In the genomic region with DNA sequence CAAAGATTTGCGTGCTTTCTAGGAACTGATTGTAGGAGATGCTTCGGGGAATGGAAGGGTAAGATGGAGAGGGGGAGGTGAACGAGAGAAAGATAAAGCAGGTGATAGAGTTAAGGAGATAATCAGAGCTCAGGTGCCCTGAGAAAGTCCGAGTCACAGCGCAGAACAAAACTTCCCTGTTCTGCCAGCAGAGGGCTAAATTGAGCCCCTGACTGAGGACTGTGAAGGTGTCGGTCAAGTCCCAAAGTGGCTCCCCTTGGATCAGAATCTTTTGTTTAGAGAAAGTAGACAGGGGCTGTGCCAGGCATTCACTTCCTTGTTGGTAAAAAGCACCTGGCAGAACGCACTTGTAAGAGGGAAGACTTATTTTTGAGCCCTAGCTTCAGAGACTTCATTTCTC, we compare ENCODE assay signal across 9 mouse cellular contexts. TPM values are rescaled to one million over a fixed set of nuclear protein-coding genes. Genes with fewer than 3 reads are reported as not detected.
DNase-seq lines count a peak whose midpoint lies in the region; ATAC-seq and TF ChIP-seq lines count a peak whose summit lies in the region.
"Had no signal": no experiment of that assay in that cellular context is flagged by ENCODE, and none has a peak within 500 bp of the region (broad histone marks: within the 10 kb centered on the region; RNA-seq: fewer than 3 reads in every experiment).

No protein-coding gene starts in this region.

- TF ChIP-seq CTCF in intestine, postnatal 0 days (IDR thresholded peaks at IDR 0.05; ENCODE audit: low read depth), result peak; percentile 71
- TF ChIP-seq CTCF in G1E (IDR thresholded peaks at IDR 0.05; ENCODE audit: low read depth, low read length), result 0 out of 2 replicates have a peak, but pooled peaks have one; percentile 9
- peak; percentile 74 for TF ChIP-seq CTCF in hindbrain, postnatal 0 days (IDR thresholded peaks at IDR 0.05; ENCODE audit: low read depth)

- H3K36me3 ChIP-seq in intestine, postnatal 0 days (ENCODE audit: control insufficient read depth, insufficient read depth), result no peaks in the 10 kb centered on the region
- H3K36me3 ChIP-seq in intestine, embryonic 16.5 days (ENCODE audit: control insufficient read depth, insufficient read depth, low read length), result no peaks in the 10 kb centered on the region
- H3K36me3 ChIP-seq in G1E (replicated peaks), result no peaks in the 10 kb centered on the region
- no peaks in the 10 kb centered on the region for H3K36me3 ChIP-seq in hindbrain, postnatal 0 days (ENCODE audit: insufficient read depth, low read length)
- H3K36me3 ChIP-seq: embryonic facial prominence, embryonic 15.5 days; limb, embryonic 12.5 days had no signal

- H3K4me2 ChIP-seq in intestine, postnatal 0 days (replicated peaks; ENCODE audit: low read depth), result no peak overlapping the region
- no peak overlapping the region for H3K4me2 ChIP-seq in intestine, embryonic 16.5 days (ENCODE audit: low read depth, low read length)
- no peak overlapping the region for H3K4me2 ChIP-seq in hindbrain, postnatal 0 days (ENCODE audit: low read depth, low read length)
- H3K4me2 ChIP-seq: embryonic facial prominence, embryonic 15.5 days; limb, embryonic 12.5 days had no signal

- peak; percentile 11 for DNase-seq in CD4-positive helper T cell, adult 2 months (ENCODE audit: low read depth, low spot score)
- DNase-seq in G1E (ENCODE audit: low spot score), result no peak
- DNase-seq in hindbrain, postnatal 0 days (ENCODE audit: low spot score), result peak; percentile 49
- peak; percentile 20 to 27 for DNase-seq in thymus, postnatal 36 days
- DNase-seq in layer of hippocampus, postnatal 14 days (ENCODE audit: low spot score in 2 of 2), result no peak

- 20% methylated on average over 7 of the region's 7 CpGs for WGBS in intestine, postnatal 0 days
- 15% methylated on average over 7 of the region's 7 CpGs for WGBS in intestine, embryonic 16.5 days
- WGBS in hindbrain, postnatal 0 days, result 35% methylated on average over 7 of the region's 7 CpGs

- peaks cover 11% of the 10 kb centered on the region; the same call in 1 of the 2 replicates for H3K27me3 ChIP-seq in intestine, postnatal 0 days (replicated peaks; ENCODE audit: control insufficient read depth, insufficient read depth, low read length)
- H3K27me3 ChIP-seq in intestine, embryonic 16.5 days (replicated peaks; ENCODE audit: control insufficient read depth, insufficient read depth, low read length), result peaks cover 6% of the 10 kb centered on the region; the same call in 1 of the 2 replicates
- peaks cover 11% of the 10 kb centered on the region for H3K27me3 ChIP-seq in G1E (ENCODE audit: insufficient read depth, low read length)
- no peaks in the 10 kb centered on the region for H3K27me3 ChIP-seq in hindbrain, postnatal 0 days (ENCODE audit: insufficient read depth, low read length)

- no peak overlapping the region for H3K4me3 ChIP-seq in intestine, postnatal 0 days (ENCODE audit: low read depth, low read length)
- H3K4me3 ChIP-seq in intestine, embryonic 16.5 days (ENCODE audit: low read length), result no peak overlapping the region
- H3K4me3 ChIP-seq in G1E (ENCODE audit: low read depth, low read length), result no peak overlapping the region
- H3K4me3 ChIP-seq in hindbrain, postnatal 0 days (ENCODE audit: low read length), result no peak overlapping the region
- H3K4me3 ChIP-seq: embryonic facial prominence, embryonic 15.5 days; limb, embryonic 12.5 days had no signal

- no peaks in the 10 kb centered on the region for H3K9me3 ChIP-seq in intestine, postnatal 0 days (ENCODE audit: control insufficient read depth)
- no peaks in the 10 kb centered on the region for H3K9me3 ChIP-seq in intestine, embryonic 16.5 days (ENCODE audit: control insufficient read depth, low read length)
- H3K9me3 ChIP-seq in G1E (replicated peaks), result no peaks in the 10 kb centered on the region
- no peaks in the 10 kb centered on the region for H3K9me3 ChIP-seq in hindbrain, postnatal 0 days (ENCODE audit: low read length)
- H3K9me3 ChIP-seq: embryonic facial prominence, embryonic 15.5 days; limb, embryonic 12.5 days had no signal

- no peak overlapping the region for H3K27ac ChIP-seq in intestine, postnatal 0 days (ENCODE audit: low read depth, low read length)
- H3K27ac ChIP-seq in intestine, embryonic 16.5 days (ENCODE audit: low read length), result no peak overlapping the region
- H3K27ac ChIP-seq in hindbrain, postnatal 0 days, result no peak overlapping the region
- H3K27ac ChIP-seq: embryonic facial prominence, embryonic 15.5 days; limb, embryonic 12.5 days had no signal

- H3K4me1 ChIP-seq in intestine, postnatal 0 days (replicated peaks; ENCODE audit: control insufficient read depth, insufficient read depth, low read length), result no peaks in the 10 kb centered on the region
- peaks cover 3% of the 10 kb centered on the region; the same call in 1 of the 2 replicates for H3K4me1 ChIP-seq in intestine, embryonic 16.5 days (ENCODE audit: control insufficient read depth, insufficient read depth, low read length)
- H3K4me1 ChIP-seq in G1E (ENCODE audit: insufficient read depth, low read depth, low read length), result no peaks in the 10 kb centered on the region
- H3K4me1 ChIP-seq in hindbrain, postnatal 0 days (ENCODE audit: insufficient read depth, low read length), result peaks cover under 1% of the 10 kb centered on the region; the same call in 1 of the 2 replicates

- ATAC-seq in intestine, postnatal 0 days, result no peak
- ATAC-seq in intestine, embryonic 16.5 days, result no peak
- no peak; the same call in 1 of the 2 replicates for ATAC-seq in G1E (ENCODE audit: extremely low read depth, insufficient number of reproducible peaks, low FRiP score, poor library complexity, severe bottlenecking)
- ATAC-seq in hindbrain, postnatal 0 days, result no peak

- H3K9ac ChIP-seq in intestine, postnatal 0 days (ENCODE audit: low read depth, low read length), result no peak overlapping the region
- no peak overlapping the region for H3K9ac ChIP-seq in intestine, embryonic 16.5 days (ENCODE audit: low read depth, low read length)
- no peak overlapping the region for H3K9ac ChIP-seq in hindbrain, postnatal 0 days (replicated peaks; ENCODE audit: low read length)
- H3K9ac ChIP-seq: embryonic facial prominence, embryonic 15.5 days; limb, embryonic 12.5 days had no signal

RNA-seq across cellular contexts. Expression of a gene that starts 4.3 kb away (rescaled TPM):
- polyA plus RNA-seq in intestine, postnatal 0 days (2015; fragmentation: Nextera tagmentation; extraction: Ambion mirVana), result 0.08 and 0.17 TPM in 2 replicates
- 0.17 and 0.18 TPM in 2 replicates for polyA plus RNA-seq in intestine, embryonic 16.5 days (2015; fragmentation: Nextera tagmentation; extraction: Ambion mirVana)
- total RNA-seq in G1E (2014; fragmentation: Nextera tagmentation) (not detected in 2 replicates), G1E (2017) (0.12 and 0.22 TPM in 2 replicates)
- not detected in 2 replicates for polyA plus RNA-seq in G1E (2012)
- 8.4 and 11.3 TPM in 2 replicates for total RNA-seq in hindbrain, postnatal 0 days (2014; rRNA removed)
- polyA plus RNA-seq in hindbrain, postnatal 0 days (2015; fragmentation: Nextera tagmentation; extraction: Ambion mirVana), result 2.1 and 2.8 TPM in 2 replicates
- 1 to 10 TPM; 2.9 to 4.5 TPM for total RNA-seq in layer of hippocampus, postnatal 14 days (2021)

Comparison
In these comparisons a context has a peak if more than half of its experiments do, and no peak if none do; other contexts are left out.
1. CTCF ChIP-seq: peak in every context shown above with its lines; median percentile 74 in hindbrain, postnatal 0 days; 71 in intestine, postnatal 0 days; 9 in G1E.
2. DNase-seq: peak in CD4-positive helper T cell, adult 2 months (single experiment), hindbrain, postnatal 0 days (single experiment) and thymus, postnatal 36 days (2 of 2); none in G1E (single experiment) and layer of hippocampus, postnatal 14 days (0 of 2).